13 mouse cellular contexts compared by ENCODE assay signal in the genomic region with DNA sequence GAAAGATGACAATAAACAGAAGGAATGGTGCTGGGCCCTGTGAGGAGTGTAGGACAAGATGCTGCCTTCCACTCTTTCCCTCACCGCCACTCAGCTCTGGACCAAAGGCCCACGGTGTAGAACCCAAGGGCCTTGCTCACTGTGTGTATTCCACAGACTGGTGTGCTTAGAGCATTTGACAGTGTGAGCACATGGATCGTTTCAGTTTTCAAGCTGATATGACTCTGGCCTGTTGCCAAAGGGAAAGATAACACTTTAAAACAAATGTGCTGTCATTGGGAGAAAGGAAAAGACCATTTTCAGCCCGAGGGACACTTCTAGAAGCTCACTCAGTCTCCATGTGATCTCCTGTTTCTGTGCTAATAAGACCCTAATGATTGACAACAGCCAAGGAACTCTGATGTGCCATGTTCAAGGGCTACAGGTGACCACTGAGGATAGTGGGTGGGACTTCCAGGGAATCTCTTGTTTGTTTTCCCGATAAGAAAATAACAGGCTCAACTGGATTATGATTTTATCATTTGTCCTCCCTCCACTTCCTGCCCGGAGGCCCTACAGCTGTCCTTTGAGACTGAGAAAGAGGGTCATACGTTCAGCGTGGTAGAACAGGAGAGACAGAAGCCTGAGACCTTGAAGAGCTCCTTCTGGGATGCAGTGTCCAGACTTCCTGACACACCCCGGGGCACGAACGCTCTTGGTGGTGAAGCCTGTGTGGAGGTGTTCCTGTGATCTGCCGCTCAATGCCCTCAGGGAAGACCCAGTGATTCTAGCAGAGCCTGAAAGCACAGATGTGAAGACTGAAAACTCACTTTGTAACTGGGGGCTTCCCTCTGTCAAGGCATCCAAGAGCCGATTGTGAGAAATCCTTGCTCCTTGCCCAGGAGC.
A peak's percentile ranks its signal among the peaks of the same experiment; 100 is the strongest.
DNase-seq lines count a peak whose midpoint lies in the region; ATAC-seq and TF ChIP-seq lines count a peak whose summit lies in the region.
"Had no signal": no experiment of that assay in that cellular context is flagged by ENCODE, and none has a peak within 500 bp of the region (broad histone marks: within the 10 kb centered on the region; RNA-seq: fewer than 3 reads in every experiment).

No protein-coding gene starts in this region.

- 36% methylated on average over 13 of the region's 13 CpGs for WGBS in intestine, postnatal 0 days
- 24% methylated on average over 13 of the region's 13 CpGs for WGBS in small intestine, adult 2 months

- peak; percentile 6 for DNase-seq in kidney, adult 18-20 months
- DNase-seq in kidney, adult 11 months = no peak
- peak; percentile 81 for DNase-seq in MEL (ENCODE audit: low read depth, low spot score)
- no peak for DNase-seq in T-cell, adult 2 months (ENCODE audit: low spot score)
- no peak for DNase-seq in left cerebral cortex, adult 9 months (ENCODE audit: low spot score in 2 of 2)
- DNase-seq: cerebellum, postnatal 10 days; midbrain, embryonic 14.5 days had no signal

- H3K27me3 ChIP-seq in MEL (ENCODE audit: control insufficient read depth in 1 of 2, insufficient read depth in 2 of 2, low read length in 2 of 2) = no peaks in the 10 kb centered on the region; a peak in 2 of 4 replicates
- no peaks in the 10 kb centered on the region for H3K27me3 ChIP-seq in intestine, postnatal 0 days (replicated peaks; ENCODE audit: control insufficient read depth, insufficient read depth, low read length)
- H3K27me3 ChIP-seq in small intestine, adult 2 months (ENCODE audit: control insufficient read depth, insufficient read depth, low read length) = no peaks in the 10 kb centered on the region
- H3K27me3 ChIP-seq: embryonic facial prominence, embryonic 12.5 days; forebrain, embryonic 12.5 days; hindbrain, embryonic 15.5 days; neural tube, embryonic 12.5 days had no signal

- TF ChIP-seq CTCF in MEL (IDR thresholded peaks at IDR 0.05 in 2 of 3, conservative IDR thresholded peaks at IDR 0.05 in 1 of 3; ENCODE audit: control insufficient read depth in 1 of 3, insufficient read depth in 1 of 3, low read depth in 2 of 3, low read length in 3 of 3, poor library complexity in 1 of 3, severe bottlenecking in 1 of 3) = no peak
- no peak for TF ChIP-seq CTCF in intestine, postnatal 0 days (IDR thresholded peaks at IDR 0.05; ENCODE audit: low read depth)
- no peak for TF ChIP-seq CTCF in small intestine, adult 2 months (IDR thresholded peaks at IDR 0.05; ENCODE audit: extremely low read depth, insufficient read length, insufficient replicate concordance, low read depth, low read length)

- TF ChIP-seq POLR2A in MEL (IDR thresholded peaks at IDR 0.05; ENCODE audit: control insufficient read depth in 1 of 2, insufficient read depth in 1 of 2, low read depth in 1 of 2, low read length in 2 of 2, poor library complexity in 1 of 2) = no peak
- TF ChIP-seq POLR2A in small intestine, adult 2 months (IDR thresholded peaks at IDR 0.05; ENCODE audit: low read depth, low read length) = no peak

- no peaks in the 10 kb centered on the region for H3K9me3 ChIP-seq in MEL (replicated peaks; ENCODE audit: insufficient read depth, low read length)
- H3K9me3 ChIP-seq in intestine, postnatal 0 days (ENCODE audit: control insufficient read depth) = no peaks in the 10 kb centered on the region
- H3K9me3 ChIP-seq: embryonic facial prominence, embryonic 12.5 days; forebrain, embryonic 12.5 days; hindbrain, embryonic 15.5 days; neural tube, embryonic 12.5 days had no signal

- peak overlapping the region; percentile 6; the same call in 1 of the 2 replicates for H3K4me2 ChIP-seq in intestine, postnatal 0 days (replicated peaks; ENCODE audit: low read depth)
- H3K4me2 ChIP-seq: embryonic facial prominence, embryonic 12.5 days; forebrain, embryonic 12.5 days; hindbrain, embryonic 15.5 days; neural tube, embryonic 12.5 days had no signal

- H3K9ac ChIP-seq in MEL (ENCODE audit: control insufficient read depth, low read depth, low read length, poor library complexity, severe bottlenecking) = no peak overlapping the region
- H3K9ac ChIP-seq in intestine, postnatal 0 days (ENCODE audit: low read depth, low read length) = no peak overlapping the region
- H3K9ac ChIP-seq: embryonic facial prominence, embryonic 12.5 days; forebrain, embryonic 12.5 days; hindbrain, embryonic 15.5 days; neural tube, embryonic 12.5 days had no signal

- peaks cover 4 to 12% of the 10 kb centered on the region in 2 experiments for H3K4me1 ChIP-seq in MEL (ENCODE audit: control insufficient read depth in 1 of 2, insufficient read depth in 2 of 2, low read length in 2 of 2)
- H3K4me1 ChIP-seq in intestine, postnatal 0 days (replicated peaks; ENCODE audit: control insufficient read depth, insufficient read depth, low read length) = 0 out of 2 replicates have a peak, but pooled peaks cover 11% of the 10 kb centered on the region
- peaks cover 25% of the 10 kb centered on the region for H3K4me1 ChIP-seq in small intestine, adult 2 months (ENCODE audit: control insufficient read depth, insufficient read depth, insufficient read length, low read length)
- H3K4me1 ChIP-seq: forebrain, embryonic 12.5 days; neural tube, embryonic 12.5 days had no signal

- peak; percentile 71 for ATAC-seq in intestine, postnatal 0 days

- no peak for TF ChIP-seq RAD21 in MEL (IDR thresholded peaks at IDR 0.05; ENCODE audit: low read depth, low read length)

- H3K27ac ChIP-seq in MEL (ENCODE audit: control insufficient read depth, low read depth, low read length) = no peak overlapping the region
- H3K27ac ChIP-seq in intestine, postnatal 0 days (ENCODE audit: low read depth, low read length) = 0 out of 2 replicates have a peak overlapping the region, but pooled peaks have one; percentile 41
- H3K27ac ChIP-seq in small intestine, adult 2 months (ENCODE audit: insufficient read depth, low read depth, low read length) = 0 out of 2 replicates have a peak overlapping the region, but pooled peaks have one; percentile 12
- H3K27ac ChIP-seq: embryonic facial prominence, embryonic 12.5 days; forebrain, embryonic 12.5 days; hindbrain, embryonic 15.5 days; neural tube, embryonic 12.5 days had no signal

- H3K36me3 ChIP-seq in MEL (ENCODE audit: control insufficient read depth in 1 of 2, insufficient read depth in 2 of 2, low read length in 2 of 2) = peaks cover 0 to 5% of the 10 kb centered on the region in 2 experiments; a peak in 1 of 4 replicates
- H3K36me3 ChIP-seq in intestine, postnatal 0 days (ENCODE audit: control insufficient read depth, insufficient read depth) = no peaks in the 10 kb centered on the region
- H3K36me3 ChIP-seq in small intestine, adult 2 months (ENCODE audit: control insufficient read depth, insufficient read depth, low read length) = no peaks in the 10 kb centered on the region
- H3K36me3 ChIP-seq: embryonic facial prominence, embryonic 12.5 days; forebrain, embryonic 12.5 days; hindbrain, embryonic 15.5 days; neural tube, embryonic 12.5 days had no signal

- H3K79me2 ChIP-seq in MEL (ENCODE audit: control insufficient read depth, insufficient read depth, low read length, poor library complexity) = no peaks in the 10 kb centered on the region

- peak in 1 of 2 experiments; percentile 47; a peak in 1 of 4 replicates for TF ChIP-seq EP300 in MEL (IDR thresholded peaks at IDR 0.05; ENCODE audit: low read depth in 1 of 2, low read length in 2 of 2)

- H3K4me3 ChIP-seq in MEL (ENCODE audit: control insufficient read depth in 1 of 2, insufficient read depth in 1 of 2, low read depth in 2 of 2, low read length in 2 of 2) = no peak overlapping the region
- no peak overlapping the region for H3K4me3 ChIP-seq in intestine, postnatal 0 days (ENCODE audit: low read depth, low read length)
- peak overlapping the region; percentile 5; the same call in 1 of the 2 replicates for H3K4me3 ChIP-seq in small intestine, adult 2 months (ENCODE audit: low read depth, low read length)
- H3K4me3 ChIP-seq: embryonic facial prominence, embryonic 12.5 days; forebrain, embryonic 12.5 days; hindbrain, embryonic 15.5 days; neural tube, embryonic 12.5 days had no signal

TF ChIP-seq in MEL, 35 proteins besides CTCF, POLR2A, EP300 and RAD21:
- TF ChIP-seq GABPA (IDR thresholded peaks at IDR 0.05; ENCODE audit: low read depth, low read length) (no peak), JUND (IDR thresholded peaks at IDR 0.05; ENCODE audit: low read depth, low read length) (no peak), GATA1 (IDR thresholded peaks at IDR 0.05; ENCODE audit: low read depth, low read length) (peak; percentile 63), TCF12 (IDR thresholded peaks at IDR 0.05; ENCODE audit: low read depth, low read length) (no peak), MXI1 (IDR thresholded peaks at IDR 0.05; ENCODE audit: low read depth, low read length) (peak; percentile 90), ZC3H11A (IDR thresholded peaks at IDR 0.05; ENCODE audit: low read depth, low read length) (no peak), POLR2AphosphoS5 (IDR thresholded peaks at IDR 0.05; ENCODE audit: borderline replicate concordance, low read depth, low read length) (no peak), RCOR1 (IDR thresholded peaks at IDR 0.05; ENCODE audit: low read depth, low read length) (0 out of 2 replicates have a peak, but pooled peaks have one; percentile 14), E2F4 (IDR thresholded peaks at IDR 0.05; ENCODE audit: borderline replicate concordance, low read depth, low read length) (no peak), MAFK (IDR thresholded peaks at IDR 0.05; ENCODE audit: borderline replicate concordance, low read depth, low read length) (no peak), SIN3A (IDR thresholded peaks at IDR 0.05; ENCODE audit: low read length) (peak; percentile 68), MAX (IDR thresholded peaks at IDR 0.05; ENCODE audit: low read length) (peak; percentile 82), ETS1 (IDR thresholded peaks at IDR 0.05; ENCODE audit: low read depth, low read length) (peak; percentile 58), SMC3 (IDR thresholded peaks at IDR 0.05; ENCODE audit: low read depth, low read length) (no peak), TBP (IDR thresholded peaks at IDR 0.05; ENCODE audit: low read depth, low read length) (no peak), MYC (IDR thresholded peaks at IDR 0.05; ENCODE audit: low read depth, low read length) (peak; percentile 89), ZNF384 (IDR thresholded peaks at IDR 0.05; ENCODE audit: low read depth, low read length) (no peak), POLR2AphosphoS2 (IDR thresholded peaks at IDR 0.05; ENCODE audit: low read length) (no peak), USF1 (IDR thresholded peaks at IDR 0.05; ENCODE audit: low read depth, low read length) (no peak)

Comparison
In these comparisons a context has a peak if more than half of its experiments do, and no peak if none do; other contexts are left out.
1. DNase-seq: peak in kidney, adult 18-20 months (single experiment) and MEL (single experiment); none in kidney, adult 11 months (single experiment), T-cell, adult 2 months (single experiment) and left cerebral cortex, adult 9 months (0 of 2).